8 mouse cellular contexts compared by ENCODE assay signal in genomic region chr7:143016424-143017142, GRCm38 (mm10). TPM values are rescaled to one million over a fixed set of nuclear protein-coding genes. Genes with fewer than 3 reads are reported as not detected.
DNase-seq lines count a peak whose midpoint lies in the region; ATAC-seq lines count a peak whose summit lies in the region.

No protein-coding gene starts in this region.

- no peaks in the 10 kb centered on the region for H3K27me3 ChIP-seq in hindbrain, embryonic 10.5 days (ENCODE audit: insufficient read depth, poor library complexity, severe bottlenecking)
- H3K27me3 ChIP-seq in hindbrain, embryonic 12.5 days, result no peaks in the 10 kb centered on the region
- H3K27me3 ChIP-seq in forebrain, embryonic 16.5 days (replicated peaks; ENCODE audit: control insufficient read depth, insufficient read depth, low read length), result no peaks in the 10 kb centered on the region
- H3K27me3 ChIP-seq in liver, embryonic 13.5 days, result no peaks in the 10 kb centered on the region

- no peak for ATAC-seq in hindbrain, embryonic 12.5 days (ENCODE audit: low FRiP score)
- ATAC-seq in forebrain, embryonic 16.5 days, result peak; percentile 55; the same call in 1 of the 2 replicates
- ATAC-seq in liver, embryonic 13.5 days (ENCODE audit: low read depth), result no peak

- H3K27ac ChIP-seq in hindbrain, embryonic 10.5 days, result peak overlapping the region; percentile 50; the same call in 1 of the 2 replicates
- no peak overlapping the region; the same call in 1 of the 2 replicates for H3K27ac ChIP-seq in hindbrain, embryonic 12.5 days
- no peak overlapping the region for H3K27ac ChIP-seq in forebrain, embryonic 16.5 days (ENCODE audit: low read length)
- H3K27ac ChIP-seq in liver, embryonic 13.5 days, result peak overlapping the region; percentile 36

- H3K4me3 ChIP-seq in hindbrain, embryonic 10.5 days, result no peak overlapping the region
- H3K4me3 ChIP-seq in hindbrain, embryonic 12.5 days, result no peak overlapping the region
- H3K4me3 ChIP-seq in forebrain, embryonic 16.5 days (replicated peaks; ENCODE audit: low read length), result no peak overlapping the region
- H3K4me3 ChIP-seq in liver, embryonic 13.5 days (replicated peaks), result no peak overlapping the region

- peaks cover 32% of the 10 kb centered on the region for H3K4me1 ChIP-seq in hindbrain, embryonic 10.5 days (replicated peaks)
- peaks cover 13% of the 10 kb centered on the region for H3K4me1 ChIP-seq in hindbrain, embryonic 12.5 days
- peaks cover 13% of the 10 kb centered on the region for H3K4me1 ChIP-seq in forebrain, embryonic 16.5 days (replicated peaks; ENCODE audit: control insufficient read depth, insufficient read depth, low read length)
- H3K4me1 ChIP-seq in liver, embryonic 13.5 days (replicated peaks), result peaks cover 48% of the 10 kb centered on the region

- no peak for DNase-seq in hindbrain, embryonic 10.5 days (ENCODE audit: low spot score)
- peak; percentile 14 for DNase-seq in ES-CJ7 (ENCODE audit: low read depth, low spot score)
- DNase-seq in liver, embryonic 13.5 days, result no peak
- no peak for DNase-seq in cerebellum, adult 9-10 months
- DNase-seq in embryo, embryonic 11 days, result no peak
- DNase-seq in gastrocnemius, adult 8-10 months (ENCODE audit: low spot score in 2 of 2), result no peak

- H3K9me3 ChIP-seq in hindbrain, embryonic 10.5 days, result no peaks in the 10 kb centered on the region
- no peaks in the 10 kb centered on the region for H3K9me3 ChIP-seq in hindbrain, embryonic 12.5 days (replicated peaks)
- no peaks in the 10 kb centered on the region for H3K9me3 ChIP-seq in forebrain, embryonic 16.5 days (ENCODE audit: control insufficient read depth, low read length)
- H3K9me3 ChIP-seq in liver, embryonic 13.5 days (replicated peaks), result no peaks in the 10 kb centered on the region

- no peaks in the 10 kb centered on the region for H3K36me3 ChIP-seq in hindbrain, embryonic 10.5 days
- no peaks in the 10 kb centered on the region for H3K36me3 ChIP-seq in hindbrain, embryonic 12.5 days
- no peaks in the 10 kb centered on the region for H3K36me3 ChIP-seq in forebrain, embryonic 16.5 days (ENCODE audit: control insufficient read depth, insufficient read depth)
- H3K36me3 ChIP-seq in liver, embryonic 13.5 days, result no peaks in the 10 kb centered on the region

- 51% methylated on average over 9 of the region's 9 CpGs for WGBS in hindbrain, embryonic 10.5 days
- 50% methylated on average over 9 of the region's 9 CpGs for WGBS in hindbrain, embryonic 12.5 days
- 40% methylated on average over 8 of the region's 9 CpGs for WGBS in forebrain, embryonic 16.5 days
- 70% methylated on average over 9 of the region's 9 CpGs for WGBS in liver, embryonic 13.5 days (ENCODE audit: insufficient replicate concordance)

- no peak overlapping the region for H3K4me2 ChIP-seq in hindbrain, embryonic 12.5 days (replicated peaks)
- 0 out of 2 replicates have a peak overlapping the region, but pooled peaks have one; percentile 14 for H3K4me2 ChIP-seq in forebrain, embryonic 16.5 days (ENCODE audit: low read length)
- no peak overlapping the region for H3K4me2 ChIP-seq in liver, embryonic 13.5 days

- no peak overlapping the region for H3K9ac ChIP-seq in hindbrain, embryonic 12.5 days
- H3K9ac ChIP-seq in forebrain, embryonic 16.5 days (replicated peaks; ENCODE audit: low read depth, low read length), result no peak overlapping the region
- H3K9ac ChIP-seq in liver, embryonic 13.5 days, result no peak overlapping the region

RNA-seq across cellular contexts. Expression of gene Tspan32, which starts 11.7 kb away (rescaled TPM):
- 5.2 and 6.1 TPM in 2 replicates for polyA plus RNA-seq in hindbrain, embryonic 10.5 days (2016; fragmentation: Nextera tagmentation; extraction: Ambion mirVana)
- polyA plus RNA-seq in hindbrain, embryonic 12.5 days (2016; fragmentation: Nextera tagmentation; extraction: Ambion mirVana), result 2.2 and 2.8 TPM in 2 replicates
- polyA plus RNA-seq in forebrain, embryonic 16.5 days (2015; fragmentation: Nextera tagmentation; extraction: Ambion mirVana), result 0.32 and 0.53 TPM in 2 replicates
- polyA plus RNA-seq in liver, embryonic 13.5 days (2015; fragmentation: Nextera tagmentation; extraction: Ambion mirVana), result 89.4 and 99.6 TPM in 2 replicates
- under 1 TPM in 2 of 4 experiments, not detected in 2; 0.27 to 0.56 TPM for total RNA-seq in gastrocnemius, adult 8-10 months (2022)

RNA-seq across cellular contexts. Expression of gene Cd81, which starts 36.0 kb away (rescaled TPM):
- 238 and 265 TPM in 2 replicates for polyA plus RNA-seq in hindbrain, embryonic 10.5 days (2016; fragmentation: Nextera tagmentation; extraction: Ambion mirVana)
- polyA plus RNA-seq in hindbrain, embryonic 12.5 days (2016; fragmentation: Nextera tagmentation; extraction: Ambion mirVana), result 251 and 261 TPM in 2 replicates
- 319 and 342 TPM in 2 replicates for polyA plus RNA-seq in forebrain, embryonic 16.5 days (2015; fragmentation: Nextera tagmentation; extraction: Ambion mirVana)
- polyA plus RNA-seq in liver, embryonic 13.5 days (2015; fragmentation: Nextera tagmentation; extraction: Ambion mirVana), result 130 and 131 TPM in 2 replicates
- 100 to 1,000 TPM in 1 of 4 experiments, 10 to 100 TPM in 3; 85.0 to 103 (median 88.3) TPM for total RNA-seq in gastrocnemius, adult 8-10 months (2022)

RNA-seq across cellular contexts. Expression of gene Ascl2, which starts 47.5 kb away (rescaled TPM):
- 0.46 and 0.78 TPM in 2 replicates for polyA plus RNA-seq in hindbrain, embryonic 10.5 days (2016; fragmentation: Nextera tagmentation; extraction: Ambion mirVana)
- 0.41 and 0.56 TPM in 2 replicates for polyA plus RNA-seq in hindbrain, embryonic 12.5 days (2016; fragmentation: Nextera tagmentation; extraction: Ambion mirVana)
- polyA plus RNA-seq in forebrain, embryonic 16.5 days (2015; fragmentation: Nextera tagmentation; extraction: Ambion mirVana), result 0.40 and 0.98 TPM in 2 replicates
- 0.83 and 0.85 TPM in 2 replicates for polyA plus RNA-seq in liver, embryonic 13.5 days (2015; fragmentation: Nextera tagmentation; extraction: Ambion mirVana)
- not detected for total RNA-seq in gastrocnemius, adult 8-10 months (2022)

RNA-seq across cellular contexts. Expression of gene Tssc4, which starts 52.5 kb away (rescaled TPM):
- polyA plus RNA-seq in hindbrain, embryonic 10.5 days (2016; fragmentation: Nextera tagmentation; extraction: Ambion mirVana), result 130 and 134 TPM in 2 replicates
- polyA plus RNA-seq in hindbrain, embryonic 12.5 days (2016; fragmentation: Nextera tagmentation; extraction: Ambion mirVana), result 83.3 and 88.7 TPM in 2 replicates
- 99.7 and 109 TPM in 2 replicates for polyA plus RNA-seq in forebrain, embryonic 16.5 days (2015; fragmentation: Nextera tagmentation; extraction: Ambion mirVana)
- 44.2 and 45.3 TPM in 2 replicates for polyA plus RNA-seq in liver, embryonic 13.5 days (2015; fragmentation: Nextera tagmentation; extraction: Ambion mirVana)
- total RNA-seq in gastrocnemius, adult 8-10 months (2022), result 1 to 10 TPM; 7.1 to 8.3 (median 7.6) TPM

Comparison
In these comparisons a context has a peak if more than half of its experiments do, and no peak if none do; other contexts are left out.
1. H3K27ac ChIP-seq: peak in hindbrain, embryonic 10.5 days (single experiment) and liver, embryonic 13.5 days (single experiment); none in hindbrain, embryonic 12.5 days (single experiment) and forebrain, embryonic 16.5 days (single experiment).
2. RNA of gene Tspan32, which starts 11.7 kb away (polyA plus RNA-seq): 89.4 to 99.6 TPM in liver, embryonic 13.5 days; 5.2 to 6.1 TPM in hindbrain, embryonic 10.5 days, 2.2 to 2.8 TPM in hindbrain, embryonic 12.5 days and 0.32 to 0.53 TPM in forebrain, embryonic 16.5 days; every median in the first group is over 10 times any median in the second.